Mouse (Mus musculus) embryonic facial prominence, embryonic 15.5 days (tissue): Measurements from ENCODE around the gene Kif7. TPM values are rescaled to one million over a fixed set of nuclear protein-coding genes. Genes with fewer than 3 reads are reported as not detected.

ENCODE experiments used
- ATAC-seq: fragments of 200-750 bp; cut with Nextera tagmentation; 2 replicates; pipeline ENCODE4 v1.8.0; 2017; ENCODE audit warnings: low read depth, moderate TSS enrichment; ENCODE audit not compliant: insufficient number of reproducible peaks, low FRiP score, low TSS enrichment
- H3K27ac ChIP-seq: fragments of 300-500 bp; sonication (generic); replicated peaks from 2 replicates; pipeline ENCODE4 v1.5.1; 2015; ENCODE audit warnings: mild to moderate bottlenecking, inconsistent platforms
- H3K27me3 ChIP-seq: fragments of 300-500 bp; sonication (generic); 2 replicates; pipeline ENCODE4 v1.6.1; 2015; ENCODE audit warnings: inconsistent platforms
- H3K36me3 ChIP-seq: fragments of 300-500 bp; sonication (generic); 2 replicates; pipeline ENCODE4 v1.6.1; 2015; ENCODE audit warnings: mild to moderate bottlenecking, inconsistent platforms
- H3K4me1 ChIP-seq: fragments of 300-500 bp; sonication (generic); 2 replicates; pipeline ENCODE4 v1.6.1; 2015; ENCODE audit warnings: inconsistent platforms
- H3K4me2 ChIP-seq: fragments of 300-500 bp; sonication (generic); replicated peaks from 2 replicates; pipeline ENCODE4 v1.6.1; 2015; ENCODE audit warnings: mild to moderate bottlenecking, inconsistent platforms
- H3K4me3 ChIP-seq: fragments of 300-500 bp; sonication (generic); replicated peaks from 2 replicates; pipeline ENCODE4 v1.5.1; 2015; ENCODE audit warnings: mild to moderate bottlenecking, inconsistent platforms
- H3K9ac ChIP-seq: fragments of 300-500 bp; sonication (generic); 2 replicates; pipeline ENCODE4 v1.6.1; 2015; ENCODE audit warnings: inconsistent platforms
- H3K9me3 ChIP-seq: fragments of 300-500 bp; sonication (generic); replicated peaks from 2 replicates; pipeline ENCODE4 v1.6.1; 2016; ENCODE audit warnings: inconsistent platforms
- WGBS: fragments of 180-500 bp; shearing (Covaris S2); methylation state at CpG from one replicate; pipeline ENCODE4 v1.1.7; 2015; 5-methylcytosine and 5-hydroxymethylcytosine counted together
- polyA plus RNA-seq: library from polyadenylated mRNA; unstranded; fragments of >200 nt; fragmentation: Nextera tagmentation; extraction: Ambion mirVana; gene quantifications from 2 replicates; pipeline ENCODE4 v1.2.1, GENCODE M21; 2015

Gene Kif7
- polyA plus RNA-seq: 6.2 and 7.6 TPM in 2 replicates

DNA sequence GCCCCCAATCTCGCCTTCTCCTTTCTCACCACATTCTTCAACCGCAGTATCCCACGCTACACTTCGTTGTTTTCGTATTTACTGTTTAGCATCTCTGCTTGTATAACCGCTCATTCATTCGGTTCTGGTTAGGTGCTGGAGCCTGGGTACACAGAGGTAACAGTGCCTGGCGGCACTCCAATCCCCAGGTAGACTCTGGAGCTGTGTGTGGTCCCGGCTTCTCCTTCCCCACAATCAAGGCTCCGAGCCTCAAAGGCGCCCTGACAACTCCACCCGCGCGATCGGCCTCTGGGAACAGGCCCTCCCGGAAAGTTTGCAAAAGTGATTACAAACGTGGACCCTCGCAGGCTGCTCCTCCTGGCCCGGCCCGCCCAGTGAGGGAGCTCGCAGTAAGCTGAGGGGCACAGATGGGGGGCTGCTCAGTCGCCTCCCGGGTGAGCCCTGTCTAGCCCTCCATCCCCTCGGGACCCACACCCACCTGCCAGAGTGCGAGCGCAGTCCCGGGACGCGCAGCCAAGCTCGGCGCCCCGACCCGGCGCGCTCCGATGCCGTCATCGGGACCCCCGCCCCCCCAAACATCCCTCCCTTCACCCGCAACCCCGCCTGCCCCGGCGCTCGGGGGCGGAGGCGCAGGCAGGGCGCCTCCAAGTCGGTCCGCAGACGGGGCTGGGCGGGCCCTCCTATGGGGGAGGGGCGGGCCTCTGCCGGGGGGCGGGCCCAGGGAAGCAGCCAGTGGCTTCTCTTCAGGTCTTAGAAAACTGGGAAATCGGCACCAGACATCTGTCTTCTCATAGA, at the start of gene Kif7:
Gene Kif7, minus strand, starts transcription at position 534 of the 795 bp plus-strand sequence.
- Histone ChIP-seq H3K36me3 (no peaks in the 10 kb centered on the region; the same call in 1 of the 2 replicates), H3K9me3 (no peaks in the 10 kb centered on the region), H3K9ac (peak within 1 kb of the TSS; percentile 79), H3K4me3 (peak within 1 kb of the TSS; percentile 84), H3K27ac (peak within 1 kb of the TSS; percentile 77), H3K4me2 (peak within 1 kb of the TSS; percentile 84), H3K27me3 (peaks cover 3% of the 10 kb centered on the region; the same call in 1 of the 2 replicates), H3K4me1 (peaks cover 25% of the 10 kb centered on the region)
- under 1% methylated on average over 51 of the region's 55 CpGs for WGBS
- ATAC-seq: peak; percentile 91

DNA sequence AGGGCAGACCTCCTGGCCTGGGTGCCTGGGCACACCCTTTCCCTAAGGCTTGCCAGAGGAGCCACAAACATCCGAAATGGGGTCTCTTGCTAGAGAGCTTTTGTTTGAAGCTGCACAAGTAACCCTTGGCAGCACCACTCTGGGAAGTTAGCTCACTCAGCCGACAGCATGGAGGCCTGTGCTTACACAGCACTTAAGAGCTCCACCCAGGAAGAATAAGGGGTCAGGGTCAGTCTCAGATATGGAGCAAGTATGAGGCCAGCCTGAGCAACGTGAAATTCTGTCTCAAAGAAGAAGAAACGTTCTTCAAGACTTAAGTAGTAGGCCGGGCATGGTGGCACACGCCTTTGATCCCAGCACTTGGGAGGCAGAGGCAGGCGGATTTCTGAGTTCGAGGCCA, 46.6 kb upstream of the Kif7 start:
- 75% methylated on average over 8 of the region's 8 CpGs for WGBS

DNA sequence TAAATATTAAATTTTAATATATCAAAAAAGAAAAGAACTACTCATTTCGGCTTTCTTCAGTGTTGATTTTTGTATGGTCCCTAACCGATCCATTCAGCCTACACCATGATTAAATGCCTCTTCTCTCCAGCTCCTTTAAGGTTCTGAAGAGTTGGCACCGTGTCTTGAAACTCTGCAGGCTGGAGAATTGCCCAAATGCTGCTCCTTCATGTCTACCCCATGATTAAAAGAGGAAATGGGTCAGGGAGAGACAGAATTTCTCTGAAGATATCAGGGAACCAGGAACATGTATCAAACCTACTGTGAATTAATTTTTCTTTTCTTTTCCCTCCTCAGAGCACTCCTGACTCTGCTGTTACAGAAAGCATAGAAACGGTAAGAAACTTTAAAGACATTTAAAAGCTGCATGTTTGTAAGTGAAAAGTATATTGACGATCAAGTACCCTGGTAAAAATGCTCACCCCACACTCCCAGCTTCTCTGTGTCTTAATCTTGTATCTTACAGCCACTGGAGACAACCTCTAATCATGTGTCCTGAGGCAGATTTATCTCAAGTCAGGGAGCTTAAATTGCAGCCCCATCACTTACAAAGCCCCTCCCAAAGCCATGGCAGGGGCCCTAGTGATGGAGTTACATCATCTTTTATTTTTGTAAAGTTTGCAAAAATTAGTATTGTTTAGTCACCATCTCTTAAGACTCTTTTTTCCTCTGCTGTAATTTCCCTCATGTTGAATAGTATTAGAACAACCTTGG, 45.8 kb upstream of the Kif7 start:
- no peaks in the 10 kb centered on the region for H3K27me3 ChIP-seq
- no peak overlapping the region for H3K9ac ChIP-seq
- no peaks in the 10 kb centered on the region for H3K9me3 ChIP-seq
- no peak for ATAC-seq
- no peaks in the 10 kb centered on the region for H3K4me1 ChIP-seq
- H3K36me3 ChIP-seq: no peaks in the 10 kb centered on the region
- H3K27ac ChIP-seq: no peak overlapping the region
- 66% methylated on average over 5 of the region's 5 CpGs for WGBS
- H3K4me3 ChIP-seq: no peak overlapping the region
- H3K4me2 ChIP-seq: no peak overlapping the region

More for the DNA sequence above, 46.6 kb upstream of the Kif7 start:
- Histone ChIP-seq H3K4me1 (no peaks in the 10 kb centered on the region), H3K27me3 (no peaks in the 10 kb centered on the region), H3K9ac (no peak overlapping the region), H3K36me3 (no peaks in the 10 kb centered on the region), H3K27ac (no peak overlapping the region), H3K9me3 (no peaks in the 10 kb centered on the region), H3K4me2 (no peak overlapping the region), H3K4me3 (no peak overlapping the region)
- no peak for ATAC-seq

DNA sequence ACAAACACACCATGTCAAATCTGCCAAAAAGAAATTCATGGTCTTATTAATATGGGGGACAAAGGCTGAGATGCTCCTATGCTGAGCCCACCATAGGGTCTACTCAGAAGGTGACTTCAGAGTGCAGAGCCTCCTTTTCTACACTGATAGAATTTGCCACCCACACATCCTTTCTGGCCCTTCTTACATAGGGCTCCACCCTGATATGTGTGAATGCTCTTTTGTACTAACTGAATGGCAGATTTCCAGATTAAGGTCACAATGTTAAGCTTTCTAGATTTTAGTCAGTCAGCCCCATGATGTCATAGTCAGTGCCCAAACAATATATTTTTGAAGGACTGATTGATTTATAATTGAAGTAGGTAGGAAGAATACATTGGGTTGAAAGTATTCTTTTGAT, 44.2 kb upstream of the Kif7 start:
- Histone ChIP-seq H3K4me2 (no peak overlapping the region), H3K4me3 (no peak overlapping the region), H3K27ac (no peak overlapping the region), H3K9me3 (no peaks in the 10 kb centered on the region), H3K36me3 (no peaks in the 10 kb centered on the region), H3K4me1 (no peaks in the 10 kb centered on the region), H3K27me3 (no peaks in the 10 kb centered on the region), H3K9ac (no peak overlapping the region)
- ATAC-seq: no peak

DNA sequence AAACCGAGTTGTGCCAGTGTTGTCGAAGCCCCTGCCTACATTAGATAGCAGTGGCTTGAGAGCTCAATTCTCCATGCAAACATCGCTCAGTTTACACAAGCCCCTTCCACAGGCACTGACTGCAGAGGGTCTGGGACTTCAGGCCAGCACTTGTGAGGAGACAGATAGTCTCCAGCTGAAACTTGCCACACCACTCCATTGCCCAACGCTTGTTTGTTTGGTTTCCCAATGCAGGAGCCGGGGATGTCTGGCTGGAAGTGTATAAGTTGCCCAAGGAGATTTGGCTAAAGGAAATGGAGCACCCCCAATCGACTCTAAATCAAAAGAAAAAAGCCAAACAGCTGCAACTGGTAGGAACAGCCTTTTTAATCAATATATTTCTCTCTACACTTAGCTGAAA, 42.7 kb upstream of the Kif7 start:
- Histone ChIP-seq H3K9me3 (no peaks in the 10 kb centered on the region), H3K27ac (no peak overlapping the region), H3K4me2 (no peak overlapping the region), H3K27me3 (no peaks in the 10 kb centered on the region), H3K9ac (no peak overlapping the region), H3K36me3 (no peaks in the 10 kb centered on the region), H3K4me3 (no peak overlapping the region), H3K4me1 (no peaks in the 10 kb centered on the region)
- no peak for ATAC-seq
- WGBS: 70% methylated on average over 6 of the region's 6 CpGs

DNA sequence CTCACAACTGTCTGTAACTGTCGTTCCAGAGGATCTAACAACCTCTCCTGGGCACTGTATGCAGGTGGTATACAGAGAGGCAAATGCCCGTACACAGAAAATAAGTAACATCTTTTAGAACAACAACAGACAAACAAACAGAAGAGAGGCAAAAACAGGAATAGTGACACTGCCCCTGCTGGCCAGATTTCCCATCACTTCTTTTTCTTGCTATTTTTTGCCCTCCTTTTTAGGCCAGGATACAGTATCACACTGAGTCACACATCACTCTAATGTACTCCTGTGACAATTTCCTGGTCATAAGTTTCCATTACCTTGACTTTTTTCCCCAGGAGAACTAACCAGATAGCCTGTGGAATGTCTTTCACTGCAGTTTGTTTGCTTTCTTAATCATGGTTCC, 40.8 kb upstream of the Kif7 start:
- no peaks in the 10 kb centered on the region for H3K36me3 ChIP-seq
- H3K9ac ChIP-seq: no peak overlapping the region
- H3K27ac ChIP-seq: no peak overlapping the region
- ATAC-seq: no peak
- 45% methylated on average over 2 of the region's 2 CpGs for WGBS
- no peaks in the 10 kb centered on the region for H3K4me1 ChIP-seq
- H3K27me3 ChIP-seq: no peaks in the 10 kb centered on the region
- H3K4me3 ChIP-seq: no peak overlapping the region
- H3K4me2 ChIP-seq: no peak overlapping the region
- no peaks in the 10 kb centered on the region for H3K9me3 ChIP-seq

DNA sequence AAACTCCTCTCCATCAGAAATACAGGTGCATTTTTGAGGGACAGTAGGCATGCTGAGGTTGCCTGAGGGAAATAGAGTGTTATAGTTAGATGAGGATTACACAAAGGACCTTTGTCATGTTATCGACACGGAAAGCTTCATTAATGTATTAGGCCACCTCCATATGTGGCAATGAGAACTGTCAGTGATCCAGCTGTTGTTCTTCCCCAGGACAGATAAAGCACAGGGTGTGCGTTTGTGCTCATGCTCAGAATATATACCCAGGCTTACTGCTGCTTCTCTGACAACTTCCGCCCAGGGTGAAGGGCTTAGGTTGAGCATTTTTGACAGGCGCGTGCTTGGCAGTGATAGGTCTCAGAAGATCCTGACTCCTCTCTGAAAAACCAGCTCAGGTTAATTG, 34.0 kb upstream of the Kif7 start:
- H3K9me3 ChIP-seq: no peaks in the 10 kb centered on the region
- WGBS: 79% methylated on average over 6 of the region's 6 CpGs
- H3K4me3 ChIP-seq: no peak overlapping the region
- no peak overlapping the region for H3K4me2 ChIP-seq
- H3K27ac ChIP-seq: no peak overlapping the region
- no peak for ATAC-seq
- no peak overlapping the region for H3K9ac ChIP-seq
- H3K36me3 ChIP-seq: no peaks in the 10 kb centered on the region
- H3K4me1 ChIP-seq: no peaks in the 10 kb centered on the region
- H3K27me3 ChIP-seq: no peaks in the 10 kb centered on the region

DNA sequence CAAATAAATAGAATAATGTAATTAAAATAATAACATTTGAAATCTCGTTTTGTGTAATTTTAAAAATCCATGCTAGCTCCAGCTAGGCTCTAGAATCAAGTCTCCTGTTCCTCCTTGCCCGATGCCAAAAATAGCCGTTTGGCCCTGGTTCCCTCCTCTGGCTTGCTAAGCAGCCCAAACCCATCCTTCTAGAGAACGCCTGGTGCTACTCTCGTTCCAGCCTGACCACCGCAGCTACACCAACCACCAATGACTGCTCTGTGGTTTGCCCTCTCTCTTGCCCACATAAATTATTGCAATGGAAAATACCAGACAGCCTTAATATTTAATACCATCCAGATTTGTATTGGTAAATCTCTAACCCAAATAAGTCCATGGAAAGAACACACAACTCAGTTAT, 32.1 kb upstream of the Kif7 start:
- ATAC-seq: no peak
- peaks cover 7% of the 10 kb centered on the region for H3K4me1 ChIP-seq
- H3K9ac ChIP-seq: no peak overlapping the region
- H3K4me3 ChIP-seq: no peak overlapping the region
- H3K27ac ChIP-seq: no peak overlapping the region
- 63% methylated on average over 6 of the region's 6 CpGs for WGBS
- H3K36me3 ChIP-seq: no peaks in the 10 kb centered on the region
- no peak overlapping the region for H3K4me2 ChIP-seq
- no peaks in the 10 kb centered on the region for H3K27me3 ChIP-seq
- H3K9me3 ChIP-seq: no peaks in the 10 kb centered on the region

DNA sequence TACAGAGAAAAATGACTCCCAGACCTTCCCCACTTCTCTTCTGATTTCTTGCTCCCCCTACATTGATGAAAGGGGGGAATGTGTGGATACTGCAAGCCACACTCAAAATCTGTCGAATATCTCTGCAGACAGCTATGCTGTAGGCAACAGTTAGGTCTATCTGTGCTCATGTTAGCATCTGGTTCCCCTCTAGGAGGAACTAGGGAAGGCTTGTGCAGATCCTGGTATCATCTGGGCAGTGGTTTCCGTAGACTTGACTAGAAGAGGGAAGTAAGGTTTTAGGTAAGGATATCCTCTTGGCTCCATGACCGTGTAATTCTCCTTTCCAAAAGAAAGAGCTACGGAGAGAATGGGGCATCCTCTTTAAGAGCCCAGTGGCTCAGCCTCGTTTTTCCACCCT, 29.1 kb upstream of the Kif7 start:
- no peaks in the 10 kb centered on the region for H3K36me3 ChIP-seq
- 78% methylated on average over 5 of the region's 5 CpGs for WGBS
- H3K4me1 ChIP-seq: peaks cover 7% of the 10 kb centered on the region
- no peaks in the 10 kb centered on the region for H3K9me3 ChIP-seq
- no peaks in the 10 kb centered on the region for H3K27me3 ChIP-seq
- ATAC-seq: no peak
- no peak overlapping the region for H3K9ac ChIP-seq
- no peak overlapping the region for H3K4me2 ChIP-seq
- H3K4me3 ChIP-seq: no peak overlapping the region
- H3K27ac ChIP-seq: no peak overlapping the region

DNA sequence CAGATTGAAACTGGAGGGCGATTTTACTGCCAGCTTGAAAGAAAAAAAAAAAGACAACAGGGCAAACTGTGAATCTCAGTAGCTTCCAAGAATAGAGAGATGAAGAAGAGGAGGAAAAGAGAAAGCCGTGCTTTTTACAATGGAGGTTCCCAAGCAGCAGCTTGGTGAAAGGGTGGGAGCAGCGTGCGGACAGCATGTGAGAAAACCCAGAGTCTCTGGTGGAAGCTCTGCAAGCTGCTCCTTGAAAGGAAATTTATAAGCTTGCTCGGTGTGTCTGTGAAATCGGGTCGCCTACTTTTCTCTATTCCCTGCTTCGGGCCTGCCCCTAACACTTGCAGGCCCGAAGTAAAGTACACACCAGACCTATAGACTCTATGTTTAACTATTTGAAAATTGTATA, 28.5 kb upstream of the Kif7 start:
- no peaks in the 10 kb centered on the region for H3K36me3 ChIP-seq
- H3K4me2 ChIP-seq: no peak overlapping the region
- H3K4me1 ChIP-seq: peaks cover 7% of the 10 kb centered on the region
- no peaks in the 10 kb centered on the region for H3K9me3 ChIP-seq
- H3K27me3 ChIP-seq: no peaks in the 10 kb centered on the region
- 89% methylated on average over 9 of the region's 9 CpGs for WGBS
- no peak overlapping the region for H3K4me3 ChIP-seq
- no peak overlapping the region for H3K27ac ChIP-seq
- no peak for ATAC-seq
- no peak overlapping the region for H3K9ac ChIP-seq

DNA sequence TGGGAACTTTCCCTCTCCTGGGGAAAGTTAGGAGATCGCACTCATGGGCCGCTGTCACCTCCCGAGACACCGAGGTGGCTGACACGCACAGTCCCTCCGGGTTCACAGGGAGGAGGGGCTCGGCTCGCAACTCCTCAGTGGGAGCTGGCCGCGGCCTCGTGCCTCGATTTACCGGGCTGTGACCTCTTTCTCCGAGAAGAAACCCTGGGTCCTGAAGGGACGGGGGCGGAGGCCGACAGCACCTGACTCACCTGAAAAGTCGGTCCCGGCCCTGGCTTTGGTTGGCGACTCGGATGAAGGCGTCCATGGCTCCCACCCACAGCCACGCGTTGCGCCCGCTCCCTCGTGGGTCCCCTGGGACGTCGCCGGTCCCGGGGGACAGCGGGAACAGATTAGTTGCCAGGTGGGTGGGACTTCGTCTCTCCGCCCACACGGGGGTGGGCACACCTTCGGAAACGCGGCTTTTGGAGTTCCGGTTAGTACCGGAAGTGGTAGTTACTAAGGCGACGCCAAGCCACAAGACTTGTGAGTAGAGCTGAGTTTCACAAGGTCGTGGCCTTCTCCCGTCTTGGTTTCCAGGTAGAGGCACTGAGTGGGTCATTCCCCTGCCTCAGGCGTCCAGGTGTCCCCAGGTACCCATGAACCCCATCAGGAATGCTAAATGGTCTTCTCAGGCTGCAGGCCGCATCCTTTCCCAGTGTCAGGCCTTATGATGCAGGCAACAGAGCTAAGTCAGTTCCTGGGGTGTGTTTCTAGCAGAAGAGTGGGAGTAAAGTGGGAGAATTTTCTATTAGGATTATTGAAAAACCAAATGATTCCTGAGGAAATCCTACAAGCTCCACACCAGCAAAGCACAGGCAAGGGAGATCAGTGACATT, 27.4 kb upstream of the Kif7 start, which contains the start of the genes Pex11a and Wdr93:
Gene Pex11a, minus strand, starts transcription at position 473 of the 878 bp plus-strand sequence.
Gene Wdr93, plus strand, starts transcription at position 505 of the 878 bp plus-strand sequence.
- 2% methylated on average over 46 of the region's 46 CpGs for WGBS
- Histone ChIP-seq H3K9me3 (no peaks in the 10 kb centered on the region), H3K27ac (no peak within 1 kb of the TSS), H3K4me1 (peaks cover 7% of the 10 kb centered on the region), H3K4me3 (peak within 1 kb of the TSS; percentile 79), H3K4me2 (peak within 1 kb of the TSS; percentile 94), H3K27me3 (no peaks in the 10 kb centered on the region), H3K9ac (peak within 1 kb of the TSS; percentile 57), H3K36me3 (no peaks in the 10 kb centered on the region)
- ATAC-seq: peak; percentile 84
